Mouse (Mus musculus) MEL (cell line): ENCODE data around the gene Tpm1. TPM values are rescaled to one million over a fixed set of nuclear protein-coding genes. Genes with fewer than 3 reads are reported as not detected.

ENCODE experiments used
- DNase-seq: peaks from one replicate; pipeline ENCODE4 v3.0.0; 2011; ENCODE audit warnings: low read depth, low spot score
- H3K27ac ChIP-seq: 2 replicates; pipeline ENCODE4 v1.5.1; 2012; ENCODE audit warnings: low read depth, mild to moderate bottlenecking, control low read depth, low read length, moderate library complexity; ENCODE audit not compliant: control insufficient read depth
- H3K27me3 ChIP-seq, 2 experiments: fragments of 150-350 bp in 1 of 2; sonication (generic) in 1 of 2; 2 replicates each; pipeline ENCODE4 v1.6.1; 2012; ENCODE audit warnings: low read length in 2 of 2, mild to moderate bottlenecking in 2 of 2, improper control_type of control experiment in 1 of 2, moderate library complexity in 1 of 2; ENCODE audit not compliant: insufficient read depth in 2 of 2, control insufficient read depth in 1 of 2
- H3K36me3 ChIP-seq, 2 experiments: 2 replicates each; pipeline ENCODE4 v1.6.1; 2012 to 2014; ENCODE audit warnings: low read length in 2 of 2, improper control_type of control experiment in 1 of 2, inconsistent platforms in 1 of 2, mild to moderate bottlenecking in 1 of 2; ENCODE audit not compliant: insufficient read depth in 2 of 2, control insufficient read depth in 1 of 2
- H3K4me1 ChIP-seq, 2 experiments: fragments of 150-350 bp in 1 of 2; sonication (generic) in 1 of 2; 2 replicates each; pipeline ENCODE4 v1.6.1; 2012; ENCODE audit warnings: low read length in 2 of 2, improper control_type of control experiment in 1 of 2, mild to moderate bottlenecking in 1 of 2; ENCODE audit not compliant: insufficient read depth in 2 of 2, control insufficient read depth in 1 of 2
- H3K4me3 ChIP-seq, 2 experiments: fragments of 150-350 bp in 1 of 2; sonication (generic) in 1 of 2; 2 replicates each; pipeline ENCODE4 v1.5.1; 2012; ENCODE audit warnings: low read depth in 2 of 2, low read length in 2 of 2, mild to moderate bottlenecking in 2 of 2, moderate library complexity in 2 of 2, control low read depth in 1 of 2, improper control_type of control experiment in 1 of 2; ENCODE audit not compliant: control insufficient read depth in 1 of 2, insufficient read depth in 1 of 2
- H3K79me2 ChIP-seq: 2 replicates; pipeline ENCODE4 v1.6.1; 2012; ENCODE audit warnings: mild to moderate bottlenecking, low read length, moderate library complexity; ENCODE audit not compliant: control insufficient read depth, poor library complexity, insufficient read depth
- H3K9ac ChIP-seq: 2 replicates; pipeline ENCODE4 v1.6.1; 2012; ENCODE audit warnings: low read depth, mild to moderate bottlenecking, control low read depth, low read length, moderate library complexity; ENCODE audit not compliant: control insufficient read depth, poor library complexity, severe bottlenecking
- H3K9me3 ChIP-seq: fragments of 150-350 bp; sonication (generic); replicated peaks from 2 replicates; pipeline ENCODE4 v1.6.1; 2012; ENCODE audit warnings: mild to moderate bottlenecking, low read length, improper control_type of control experiment, moderate library complexity; ENCODE audit not compliant: insufficient read depth
- CHD1 ChIP-seq: IDR thresholded peaks from 2 replicates; pipeline ENCODE4 v1.6.1; 2012; ENCODE audit warnings: low read depth, mild to moderate bottlenecking, inconsistent platforms, low read length, improper control_type of control experiment
- CTCF ChIP-seq, 3 experiments: IDR thresholded peaks in 2 of 3; conservative IDR thresholded peaks in 1 of 3; 2 replicates each; pipeline ENCODE4 v1.5.1; 2011 to 2012; ENCODE audit warnings: low read length in 3 of 3, low read depth in 2 of 3, mild to moderate bottlenecking in 2 of 3, improper control_type of control experiment in 1 of 3, inconsistent platforms in 1 of 3, mixed read lengths in 1 of 3, moderate library complexity in 1 of 3; ENCODE audit not compliant: control insufficient read depth in 1 of 3, insufficient read depth in 1 of 3, poor library complexity in 1 of 3, severe bottlenecking in 1 of 3
- ELF1 ChIP-seq: IDR thresholded peaks from 2 replicates; pipeline ENCODE4 v1.6.1; 2014; ENCODE audit warnings: low read depth, mild to moderate bottlenecking, inconsistent platforms, low read length, improper control_type of control experiment, moderate library complexity
- EP300 ChIP-seq, 2 experiments: IDR thresholded peaks; 2 replicates each; pipeline ENCODE4 v1.6.1; 2011; ENCODE audit warnings: improper control_type of control experiment in 2 of 2, low read length in 2 of 2, low read depth in 1 of 2, mild to moderate bottlenecking in 1 of 2
- ETS1 ChIP-seq: IDR thresholded peaks from 2 replicates; pipeline ENCODE4 v1.6.1; 2012; ENCODE audit warnings: low read depth, mild to moderate bottlenecking, inconsistent platforms, low read length, improper control_type of control experiment, moderate library complexity
- GATA1 ChIP-seq: IDR thresholded peaks from 2 replicates; pipeline ENCODE4 v1.6.1; 2011; ENCODE audit warnings: low read depth, low read length, improper control_type of control experiment
- HCFC1 ChIP-seq: IDR thresholded peaks from 2 replicates; pipeline ENCODE4 v1.6.1; 2012; ENCODE audit warnings: low read depth, mild to moderate bottlenecking, inconsistent platforms, low read length, improper control_type of control experiment, moderate library complexity
- JUND ChIP-seq: IDR thresholded peaks from 2 replicates; pipeline ENCODE4 v1.6.1; 2011; ENCODE audit warnings: low read depth, mild to moderate bottlenecking, improper control_type of control experiment, low read length
- KAT2A ChIP-seq: conservative IDR thresholded peaks from 2 replicates; pipeline ENCODE4 v1.6.1; 2012; ENCODE audit warnings: low read depth, low read length, improper control_type of control experiment, inconsistent platforms
- MAFK ChIP-seq: IDR thresholded peaks from 2 replicates; pipeline ENCODE4 v1.6.1; 2011; ENCODE audit warnings: low read depth, mild to moderate bottlenecking, low read length, improper control_type of control experiment, borderline replicate concordance
- MAZ ChIP-seq: IDR thresholded peaks from 2 replicates; pipeline ENCODE4 v1.6.1; 2012; ENCODE audit warnings: low read depth, mild to moderate bottlenecking, inconsistent platforms, low read length, improper control_type of control experiment
- MEF2A ChIP-seq: IDR thresholded peaks from 2 replicates; pipeline ENCODE4 v1.6.1; 2014; ENCODE audit warnings: low read depth, mild to moderate bottlenecking, inconsistent platforms, low read length, improper control_type of control experiment; ENCODE audit not compliant: poor library complexity, insufficient replicate concordance, severe bottlenecking; ENCODE audit errors: extremely low read depth
- MYC ChIP-seq: IDR thresholded peaks from 2 replicates; pipeline ENCODE4 v1.6.1; 2011; ENCODE audit warnings: low read depth, mild to moderate bottlenecking, low read length, improper control_type of control experiment, moderate library complexity
- NRF1 ChIP-seq: IDR thresholded peaks from 2 replicates; pipeline ENCODE4 v1.6.1; 2014; ENCODE audit warnings: low read depth, mild to moderate bottlenecking, inconsistent platforms, low read length, improper control_type of control experiment, moderate library complexity; ENCODE audit not compliant: poor library complexity, insufficient read depth, severe bottlenecking
- POLR2A ChIP-seq, 2 experiments: IDR thresholded peaks; 2 replicates each; pipeline ENCODE4 v1.6.1; 2011 to 2012; ENCODE audit warnings: low read length in 2 of 2, mild to moderate bottlenecking in 2 of 2, control low read depth in 1 of 2, improper control_type of control experiment in 1 of 2, low read depth in 1 of 2, moderate library complexity in 1 of 2; ENCODE audit not compliant: control insufficient read depth in 1 of 2, insufficient read depth in 1 of 2, poor library complexity in 1 of 2
- SIN3A ChIP-seq: IDR thresholded peaks from 2 replicates; pipeline ENCODE4 v1.6.1; 2012; ENCODE audit warnings: low read length, improper control_type of control experiment, inconsistent platforms
- TAL1 ChIP-seq: IDR thresholded peaks from 2 replicates; pipeline ENCODE4 v1.6.1; 2012; ENCODE audit warnings: mild to moderate bottlenecking, inconsistent platforms, low read length, moderate library complexity, mixed read lengths
- TBP ChIP-seq: IDR thresholded peaks from 2 replicates; pipeline ENCODE4 v1.8.0; 2011; ENCODE audit warnings: low read depth, low read length, improper control_type of control experiment
- TCF12 ChIP-seq: IDR thresholded peaks from 2 replicates; pipeline ENCODE4 v1.6.1; 2014; ENCODE audit warnings: low read depth, mild to moderate bottlenecking, inconsistent platforms, low read length, improper control_type of control experiment, moderate library complexity
- USF1 ChIP-seq: IDR thresholded peaks from 2 replicates; pipeline ENCODE4 v1.6.1; 2014; ENCODE audit warnings: low read depth, mild to moderate bottlenecking, inconsistent platforms, low read length, improper control_type of control experiment, moderate library complexity
- ZKSCAN1 ChIP-seq: IDR thresholded peaks from 2 replicates; pipeline ENCODE4 v1.6.1; 2012; ENCODE audit warnings: low read depth, mild to moderate bottlenecking, inconsistent platforms, low read length, improper control_type of control experiment, moderate library complexity
- ZMIZ1 ChIP-seq: IDR thresholded peaks from 2 replicates; pipeline ENCODE4 v1.6.1; 2012; ENCODE audit warnings: low read depth, mild to moderate bottlenecking, inconsistent platforms, low read length, improper control_type of control experiment, moderate library complexity
- polyA plus RNA-seq, 2 experiments: library from polyadenylated mRNA; stranded (reverse) in 1 of 2; unstranded in 1 of 2; fragments of >175 nt in 1 of 2; fragments of >200 nt in 1 of 2; gene quantifications; 2 replicates each; pipeline versions ENCODE4 v1.2.1 to v1.2.4; 2012; ENCODE audit warnings: low replicate concordance in 2 of 2, low read depth in 1 of 2; ENCODE audit not compliant: insufficient read length in 2 of 2, insufficient read depth in 1 of 2, missing spikeins in 1 of 2
- total RNA-seq: library from RNA; depleted of rRNA; stranded (reverse); fragments of 300-350 nt; gene quantifications from 2 replicates; pipeline ENCODE4 v1.2.3, GENCODE M21; 2012

Tpm1 gene
- total and polyA plus RNA-seq, 3 experiments = 38.2 to 113 TPM; not detected in 1

DNA sequence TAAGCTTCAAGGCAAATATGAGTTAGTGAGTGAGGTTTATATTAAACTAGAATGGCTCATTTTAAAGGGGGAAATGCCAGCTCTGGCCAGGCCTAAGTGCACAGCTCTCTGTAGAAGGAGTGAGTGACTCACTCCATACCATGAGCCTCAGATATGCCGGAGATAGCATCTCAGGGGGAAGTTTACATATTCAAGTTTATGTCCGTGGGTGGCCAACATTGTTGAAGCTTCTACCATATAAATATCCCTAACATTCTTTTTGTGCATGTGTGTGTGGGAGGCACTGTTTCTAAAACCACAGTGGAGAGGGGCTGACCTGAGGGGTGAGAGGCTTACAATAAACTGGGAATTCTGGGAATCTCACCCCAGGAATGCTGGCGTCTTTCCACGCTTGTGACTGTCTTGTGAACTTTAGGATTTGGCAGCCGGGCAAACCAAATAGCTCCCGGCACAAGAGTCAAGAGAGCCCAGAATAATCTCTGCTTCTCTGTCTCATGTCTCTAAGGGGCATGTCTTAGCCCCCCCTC, 60.3 kb downstream of the Tpm1 start:
- peak overlapping the region; percentile 66 for H3K9ac ChIP-seq
- peak overlapping the region in 1 of 2 experiments; percentile 37; a peak in 2 of 4 replicates for H3K4me3 ChIP-seq
- H3K4me1 ChIP-seq = peaks cover 14 to 46% of the 10 kb centered on the region in 2 experiments
- H3K27ac ChIP-seq = peak overlapping the region; percentile 95
- H3K27me3 ChIP-seq = no peaks in the 10 kb centered on the region
- DNase-seq = peak; percentile 77
- 0 out of 2 replicates have a peak, but pooled peaks have one; percentile 13 for TF ChIP-seq TCF12
- peak; percentile 46; the same call in 1 of the 2 replicates for TF ChIP-seq TBP
- TF ChIP-seq JUND = peak; percentile 89
- 0 out of 4 replicates have a peak, but pooled peaks of 1 of the 2 experiments have one; percentile 23 for TF ChIP-seq POLR2A (IDR thresholded peaks at IDR 0.05; ENCODE audit: control insufficient read depth in 1 of 2, insufficient read depth in 1 of 2, low read depth in 1 of 2, low read length in 2 of 2, poor library complexity in 1 of 2)
- TF ChIP-seq ELF1 = no peak
- no peak for TF ChIP-seq CHD1
- TF ChIP-seq NRF1 = no peak
- TF ChIP-seq GATA1 = peak; percentile 90
- peak; percentile 62 for TF ChIP-seq ETS1
- peak; percentile 44; the same call in 1 of the 2 replicates for TF ChIP-seq SIN3A
- TF ChIP-seq EP300 (IDR thresholded peaks at IDR 0.05; ENCODE audit: low read depth in 1 of 2, low read length in 2 of 2) = peak; percentile 69 to 85
- H3K9me3 ChIP-seq = no peaks in the 10 kb centered on the region
- no peaks in the 10 kb centered on the region for H3K79me2 ChIP-seq
- peaks cover 0 to 46% of the 10 kb centered on the region in 2 experiments; a peak in 2 of 4 replicates for H3K36me3 ChIP-seq

DNA sequence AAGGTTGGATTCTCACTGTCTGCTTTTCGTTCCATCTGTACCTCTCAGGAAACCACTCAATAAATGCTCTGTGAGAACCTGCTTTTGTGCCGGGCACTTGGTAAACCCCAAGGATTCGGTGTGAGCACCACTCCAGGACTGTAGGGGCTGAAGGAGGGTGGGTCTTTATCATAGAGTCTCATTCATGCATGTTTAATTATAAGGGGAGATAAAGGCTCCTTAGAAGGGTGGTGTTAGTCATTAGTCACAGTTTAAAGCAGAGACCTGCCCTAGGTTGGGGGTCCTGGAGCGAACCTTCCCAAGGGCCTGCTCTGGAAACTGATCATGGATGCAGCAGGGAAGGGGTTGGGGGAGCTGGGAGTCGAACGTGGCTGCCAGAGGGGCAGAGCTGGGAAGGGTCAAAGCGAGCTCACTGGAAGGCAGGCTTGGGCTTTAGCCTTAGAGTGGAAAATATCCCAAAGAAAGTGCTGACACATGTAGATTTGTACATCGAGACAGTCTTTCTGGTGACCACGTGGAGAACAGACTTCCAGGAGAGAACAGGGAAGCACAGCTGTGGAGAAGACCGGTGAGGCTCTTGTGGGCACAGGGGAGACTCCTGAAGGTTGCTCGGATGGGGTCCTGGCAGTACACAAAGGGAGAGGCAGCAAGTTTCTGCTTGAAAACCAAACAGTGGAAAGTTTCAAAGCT, 60.9 kb downstream of the Tpm1 start:
- no peaks in the 10 kb centered on the region for H3K79me2 ChIP-seq
- H3K4me1 ChIP-seq = peaks cover 12 to 44% of the 10 kb centered on the region in 2 experiments
- H3K27ac ChIP-seq = peak overlapping the region; percentile 95
- H3K4me3 ChIP-seq = peak overlapping the region; percentile 34 to 37
- peak overlapping the region; percentile 66 for H3K9ac ChIP-seq
- DNase-seq = peak; percentile 57
- H3K27me3 ChIP-seq = no peaks in the 10 kb centered on the region
- no peaks in the 10 kb centered on the region for H3K9me3 ChIP-seq
- H3K36me3 ChIP-seq = peaks cover 0 to 40% of the 10 kb centered on the region in 2 experiments; a peak in 2 of 4 replicates
- TF ChIP-seq EP300 (IDR thresholded peaks at IDR 0.05; ENCODE audit: low read depth in 1 of 2, low read length in 2 of 2) (peak; percentile 56 to 64), CTCF (IDR thresholded peaks at IDR 0.05 in 2 of 3, conservative IDR thresholded peaks at IDR 0.05 in 1 of 3; ENCODE audit: control insufficient read depth in 1 of 3, insufficient read depth in 1 of 3, low read depth in 2 of 3, low read length in 3 of 3, poor library complexity in 1 of 3, severe bottlenecking in 1 of 3) (no peak), ZKSCAN1 (no peak), USF1 (peak; percentile 33; the same call in 1 of the 2 replicates), MAFK (peak; percentile 59; the same call in 1 of the 2 replicates), MEF2A (no peak), GATA1 (peak; percentile 72), HCFC1 (0 out of 2 replicates have a peak, but pooled peaks have one; percentile 31), KAT2A (no peak), MAZ (peak; percentile 76; the same call in 1 of the 2 replicates), MYC (0 out of 2 replicates have a peak, but pooled peaks have one; percentile 15), CHD1 (0 out of 2 replicates have a peak, but pooled peaks have one; percentile 22), TCF12 (peak; percentile 73), TAL1 (peak; percentile 34), SIN3A (peak; percentile 41; the same call in 1 of the 2 replicates), ETS1 (0 out of 2 replicates have a peak, but pooled peaks have one; percentile 41), ZMIZ1 (no peak)
